Mouse (Mus musculus): ENCODE measurements around the gene Hnrnph1. TPM values are rescaled to one million over a fixed set of nuclear protein-coding genes. Genes with fewer than 3 reads are reported as not detected.
"Not testable (repeated sequence)": the region's sequence is repeated elsewhere in the genome, so short reads cannot be mapped to it uniquely, and the experiment has no call there.

Hnrnph1 gene
- polyA plus RNA-seq, 1 experiment = 154 TPM

DNA sequence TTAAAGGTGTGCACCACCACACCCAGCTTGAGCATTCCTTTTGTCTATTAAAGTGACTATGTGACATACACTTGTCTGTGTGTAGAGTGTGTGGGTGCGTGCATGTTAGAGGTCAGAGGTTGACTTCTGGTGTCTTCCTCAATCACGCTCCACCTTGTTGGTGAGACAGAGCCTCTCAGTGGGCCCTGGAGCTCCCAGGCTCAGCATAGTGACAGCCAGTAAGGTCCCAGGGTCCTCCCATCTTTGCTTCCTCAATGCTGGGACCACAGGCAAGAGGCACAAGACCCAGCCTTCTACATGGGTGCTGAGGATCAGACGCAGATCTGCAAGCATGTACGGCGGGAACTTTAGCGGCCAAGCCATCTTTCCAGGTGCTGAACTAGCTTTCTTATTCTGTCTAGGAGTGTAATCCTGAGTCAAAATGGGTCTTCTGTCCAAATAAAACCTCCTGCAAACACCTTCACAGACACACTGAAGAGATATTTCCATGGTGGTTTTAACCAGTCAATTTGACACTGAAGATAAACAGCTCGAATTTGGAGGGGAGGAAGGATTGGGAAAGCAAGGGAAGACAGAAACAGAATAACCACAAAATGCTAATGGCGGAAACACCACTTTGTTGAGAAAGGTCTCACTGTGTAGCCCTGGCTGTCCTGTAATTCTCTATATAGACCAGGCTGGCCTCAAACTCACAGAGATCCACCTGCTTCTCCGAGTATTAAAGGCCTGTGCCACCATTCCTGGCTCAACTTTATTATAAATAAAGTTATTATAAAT is 30.3 kb upstream of the Hnrnph1 start:
- TF ChIP-seq CTCF (IDR thresholded peaks at IDR 0.05; ENCODE audit: control insufficient read depth, insufficient read depth, insufficient replicate concordance, low read depth, low read length) (no peak), POLR2A (IDR thresholded peaks at IDR 0.05; ENCODE audit: control insufficient read depth, low read depth, low read length) (no peak)
- H3K4me3 ChIP-seq (ENCODE audit: control insufficient read depth, low read depth, low read length) = no peak overlapping the region

DNA sequence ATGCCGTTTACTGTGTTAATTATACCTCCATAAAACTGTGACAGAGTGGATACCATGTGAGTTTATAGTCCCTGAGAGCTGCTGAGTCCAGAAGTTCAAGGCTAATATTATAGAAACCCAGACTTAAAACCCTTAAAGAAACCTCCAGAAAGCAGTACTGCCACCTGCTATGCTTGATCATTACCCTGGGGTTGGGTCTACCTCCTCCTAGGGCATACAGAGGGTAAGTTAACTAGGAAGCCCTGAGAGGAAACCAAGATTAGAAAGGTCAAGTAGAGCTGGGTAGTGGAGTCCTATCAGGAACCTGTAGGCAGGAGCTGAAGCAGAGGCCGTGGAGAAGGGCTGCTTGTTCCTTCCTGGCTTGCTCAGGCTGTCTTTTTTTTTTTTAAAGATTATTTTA is 24.6 kb upstream of the Hnrnph1 start:
- Histone ChIP-seq H3K4me3 (ENCODE audit: control insufficient read depth, low read depth, low read length) (no peak overlapping the region), H3K4me1 (ENCODE audit: control insufficient read depth, insufficient read depth, low read length) (no peaks in the 10 kb centered on the region), H3K27me3 (ENCODE audit: control insufficient read depth, insufficient read depth, low read length) (no peaks in the 10 kb centered on the region), H3K36me3 (ENCODE audit: control insufficient read depth, insufficient read depth, low read length) (no peaks in the 10 kb centered on the region), H3K27ac (ENCODE audit: control insufficient read depth, insufficient read depth, low read depth, low read length) (no peak overlapping the region)
- TF ChIP-seq POLR2A (IDR thresholded peaks at IDR 0.05; ENCODE audit: control insufficient read depth, low read depth, low read length) (no peak), CTCF (IDR thresholded peaks at IDR 0.05; ENCODE audit: control insufficient read depth, insufficient read depth, insufficient replicate concordance, low read depth, low read length) (no peak)

More for the DNA sequence above, 30.3 kb upstream of the Hnrnph1 start:
- Histone ChIP-seq H3K27me3 (ENCODE audit: control insufficient read depth, insufficient read depth, low read length) (no peaks in the 10 kb centered on the region), H3K36me3 (ENCODE audit: control insufficient read depth, insufficient read depth, low read length) (no peaks in the 10 kb centered on the region), H3K4me1 (ENCODE audit: control insufficient read depth, insufficient read depth, low read length) (no peaks in the 10 kb centered on the region), H3K27ac (ENCODE audit: control insufficient read depth, insufficient read depth, low read depth, low read length) (no peak overlapping the region)

DNA sequence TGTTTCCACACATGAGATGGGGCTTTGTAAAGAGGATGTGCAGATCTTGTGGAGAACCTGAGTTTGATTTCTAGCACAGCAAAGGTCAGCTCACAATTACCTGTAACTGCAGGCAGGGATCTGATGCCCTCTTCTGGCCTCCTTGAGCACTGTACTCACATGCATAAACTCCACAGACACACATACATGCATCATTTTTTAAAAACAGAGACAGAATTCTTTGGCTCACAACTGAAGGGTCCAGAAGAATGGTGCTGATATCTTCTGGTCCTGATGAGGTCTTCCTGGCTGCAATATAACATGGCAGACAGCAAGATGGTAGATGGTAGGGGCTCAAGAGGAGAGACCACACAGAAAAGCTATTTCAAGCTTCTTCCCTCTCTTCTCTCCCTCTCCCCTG is 22.6 kb upstream of the Hnrnph1 start, which contains the start of gene Cby3:
Cby3 (plus strand) TSS at position 301 of the 400 bp plus-strand sequence.
- Histone ChIP-seq H3K4me3 (ENCODE audit: control insufficient read depth, low read depth, low read length) (no peak within 1 kb of the TSS), H3K27ac (ENCODE audit: control insufficient read depth, insufficient read depth, low read depth, low read length) (no peak within 1 kb of the TSS), H3K27me3 (ENCODE audit: control insufficient read depth, insufficient read depth, low read length) (no peaks in the 10 kb centered on the region), H3K36me3 (ENCODE audit: control insufficient read depth, insufficient read depth, low read length) (no peaks in the 10 kb centered on the region), H3K4me1 (ENCODE audit: control insufficient read depth, insufficient read depth, low read length) (peaks cover 4% of the 10 kb centered on the region)
- TF ChIP-seq POLR2A (IDR thresholded peaks at IDR 0.05; ENCODE audit: control insufficient read depth, low read depth, low read length) = no peak
- TF ChIP-seq CTCF (IDR thresholded peaks at IDR 0.05; ENCODE audit: control insufficient read depth, insufficient read depth, insufficient replicate concordance, low read depth, low read length) = no peak

DNA sequence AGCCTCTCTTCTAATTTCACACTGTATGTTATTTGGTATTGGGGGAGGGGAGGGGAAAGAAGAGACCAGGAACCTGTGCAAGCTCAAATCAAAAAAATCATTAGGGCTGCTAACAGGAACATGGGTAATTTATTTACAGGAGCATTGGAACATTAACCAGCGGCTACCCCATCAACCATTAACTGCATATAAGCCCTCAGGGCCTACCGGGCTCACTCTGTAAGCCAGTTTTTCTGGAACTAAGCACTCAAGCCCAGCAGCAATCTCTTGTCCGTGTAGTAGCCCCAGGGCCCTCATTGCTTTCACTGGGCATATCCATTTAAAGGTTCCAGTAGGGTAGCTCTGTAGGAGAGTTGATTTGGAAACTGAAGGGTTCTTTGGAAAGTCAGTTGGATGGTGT is 21.9 kb upstream of the Hnrnph1 start:
- Histone ChIP-seq H3K4me1 (ENCODE audit: control insufficient read depth, insufficient read depth, low read length) (peaks cover 9% of the 10 kb centered on the region), H3K27me3 (ENCODE audit: control insufficient read depth, insufficient read depth, low read length) (no peaks in the 10 kb centered on the region), H3K27ac (ENCODE audit: control insufficient read depth, insufficient read depth, low read depth, low read length) (no peak overlapping the region), H3K36me3 (ENCODE audit: control insufficient read depth, insufficient read depth, low read length) (no peaks in the 10 kb centered on the region), H3K4me3 (ENCODE audit: control insufficient read depth, low read depth, low read length) (no peak overlapping the region)
- no peak for TF ChIP-seq POLR2A (IDR thresholded peaks at IDR 0.05; ENCODE audit: control insufficient read depth, low read depth, low read length)
- no peak for TF ChIP-seq CTCF (IDR thresholded peaks at IDR 0.05; ENCODE audit: control insufficient read depth, insufficient read depth, insufficient replicate concordance, low read depth, low read length)

DNA sequence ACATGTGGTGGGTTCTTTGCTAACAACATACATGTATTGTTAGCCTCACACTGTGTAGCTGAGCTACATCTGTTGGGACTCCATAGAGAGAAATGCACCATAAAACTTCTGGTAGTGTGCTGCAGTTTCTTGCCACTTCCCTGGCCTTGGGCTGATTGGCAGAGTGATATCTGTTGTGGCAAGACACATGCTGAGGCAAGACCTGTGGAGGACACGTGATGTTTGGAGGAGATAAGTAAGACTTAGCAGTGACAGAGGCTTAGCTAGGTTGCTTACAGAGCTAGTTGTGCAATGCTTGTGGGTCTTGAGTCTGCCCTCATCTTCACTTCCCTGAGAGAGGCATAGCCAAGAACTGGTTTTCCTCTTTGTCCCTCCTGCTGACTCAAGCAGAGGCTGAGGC is 21.4 kb upstream of the Hnrnph1 start:
- TF ChIP-seq POLR2A (IDR thresholded peaks at IDR 0.05; ENCODE audit: control insufficient read depth, low read depth, low read length) = no peak
- TF ChIP-seq CTCF (IDR thresholded peaks at IDR 0.05; ENCODE audit: control insufficient read depth, insufficient read depth, insufficient replicate concordance, low read depth, low read length) = no peak
- Histone ChIP-seq H3K27ac (ENCODE audit: control insufficient read depth, insufficient read depth, low read depth, low read length) (no peak overlapping the region), H3K36me3 (ENCODE audit: control insufficient read depth, insufficient read depth, low read length) (no peaks in the 10 kb centered on the region), H3K27me3 (ENCODE audit: control insufficient read depth, insufficient read depth, low read length) (no peaks in the 10 kb centered on the region), H3K4me3 (ENCODE audit: control insufficient read depth, low read depth, low read length) (no peak overlapping the region), H3K4me1 (ENCODE audit: control insufficient read depth, insufficient read depth, low read length) (peaks cover 9% of the 10 kb centered on the region)

DNA sequence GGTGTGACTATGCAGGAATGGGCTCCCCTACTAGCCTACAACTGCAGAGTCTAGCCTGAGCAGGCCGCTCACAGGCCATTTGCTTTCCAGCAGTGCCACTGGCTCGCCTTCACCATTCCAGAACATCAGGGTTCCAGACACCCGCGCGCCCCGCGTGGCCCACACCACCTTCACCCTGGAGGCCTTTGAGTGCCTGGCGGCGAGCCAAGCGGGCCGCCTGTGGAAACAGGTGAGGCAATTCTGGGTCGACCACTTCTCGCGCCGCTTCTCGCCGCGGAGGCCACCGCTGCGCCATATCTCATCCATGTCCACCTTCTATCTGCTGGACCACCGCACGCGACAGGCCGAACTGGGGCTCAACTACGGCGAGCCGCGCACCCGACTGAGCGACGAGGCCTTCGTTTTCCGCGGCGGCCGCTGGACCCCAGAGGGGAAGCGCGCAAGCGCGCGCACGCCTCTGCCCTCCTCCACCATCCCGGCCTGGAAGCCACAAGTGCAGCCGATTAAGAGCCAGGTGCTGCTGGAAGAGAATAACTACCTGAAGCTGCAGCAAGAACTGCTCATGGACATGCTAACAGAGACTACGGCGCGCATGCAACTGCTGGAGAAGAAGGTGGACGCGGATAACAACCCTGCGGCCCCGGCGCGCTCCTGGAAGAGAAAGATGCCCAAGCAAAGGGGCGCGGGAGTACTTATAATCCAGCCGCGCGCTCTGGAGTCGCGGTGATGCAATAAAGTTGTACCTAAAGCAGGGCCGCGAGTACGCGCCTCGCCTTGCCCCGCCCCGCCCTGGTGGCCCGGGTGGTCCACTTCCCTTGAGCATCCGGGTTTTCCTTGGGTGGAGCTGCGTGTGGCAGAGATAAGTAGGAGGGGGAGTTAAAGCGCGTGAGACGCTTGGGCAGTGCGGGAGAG is 17.6 kb upstream of the Hnrnph1 start:
- Histone ChIP-seq H3K27ac (ENCODE audit: control insufficient read depth, insufficient read depth, low read depth, low read length) (no peak overlapping the region), H3K36me3 (ENCODE audit: control insufficient read depth, insufficient read depth, low read length) (no peaks in the 10 kb centered on the region), H3K4me1 (ENCODE audit: control insufficient read depth, insufficient read depth, low read length) (peaks cover 12% of the 10 kb centered on the region), H3K27me3 (ENCODE audit: control insufficient read depth, insufficient read depth, low read length) (no peaks in the 10 kb centered on the region), H3K4me3 (ENCODE audit: control insufficient read depth, low read depth, low read length) (peak overlapping the region; percentile 85)
- TF ChIP-seq CTCF (IDR thresholded peaks at IDR 0.05; ENCODE audit: control insufficient read depth, insufficient read depth, insufficient replicate concordance, low read depth, low read length) (no peak), POLR2A (IDR thresholded peaks at IDR 0.05; ENCODE audit: control insufficient read depth, low read depth, low read length) (peak; percentile 27; the same call in 1 of the 2 replicates)

DNA sequence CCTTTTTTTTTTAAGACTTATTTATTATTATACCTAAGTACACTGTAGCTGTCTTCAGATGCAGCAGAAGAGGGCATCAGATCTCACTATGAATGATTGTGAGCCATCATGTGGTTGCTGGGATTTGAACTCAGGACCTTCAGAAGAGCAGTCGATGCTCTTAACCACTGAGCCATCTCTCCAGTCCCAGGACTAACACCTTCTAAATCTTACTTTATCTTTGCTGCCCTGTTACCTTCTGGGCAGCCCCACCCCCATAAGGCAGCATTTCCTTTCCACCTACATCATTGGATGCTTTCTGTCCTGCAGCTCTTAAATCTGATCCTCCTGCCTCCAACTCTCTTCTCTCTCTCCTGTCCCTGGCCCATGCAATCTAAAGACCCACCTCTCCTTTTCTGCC is 15.5 kb upstream of the Hnrnph1 start:
- peaks cover 12% of the 10 kb centered on the region for H3K4me1 ChIP-seq (ENCODE audit: control insufficient read depth, insufficient read depth, low read length)
- H3K27ac ChIP-seq (ENCODE audit: control insufficient read depth, insufficient read depth, low read depth, low read length); H3K36me3 ChIP-seq (ENCODE audit: control insufficient read depth, insufficient read depth, low read length); H3K27me3 ChIP-seq (ENCODE audit: control insufficient read depth, insufficient read depth, low read length); H3K4me3 ChIP-seq (ENCODE audit: control insufficient read depth, low read depth, low read length): not testable (repeated sequence)
